Mouse (Mus musculus) embryonic fibroblast, embryonic 13.5 days (primary cell): ENCODE measurements around the gene Rai14. TPM values are rescaled to one million over a fixed set of nuclear protein-coding genes. Genes with fewer than 3 reads are reported as not detected.
A peak's percentile ranks its signal among the peaks of the same experiment; 100 is the strongest.
"Not testable (repeated sequence)": the region's sequence is repeated elsewhere in the genome, so short reads cannot be mapped to it uniquely, and the experiment has no call there.

Source experiments
- H3K27ac ChIP-seq: 2 replicates; pipeline ENCODE4 v1.5.1; 2012; ENCODE audit warnings: low read length, control low read depth, inconsistent platforms; ENCODE audit not compliant: insufficient read depth
- H3K4me1 ChIP-seq: 2 replicates; pipeline ENCODE4 v1.6.1; 2011; ENCODE audit warnings: low read length; ENCODE audit not compliant: control insufficient read depth, insufficient read depth
- H3K4me3 ChIP-seq: 2 replicates; pipeline ENCODE4 v1.5.1; 2011; ENCODE audit warnings: mild to moderate bottlenecking, control low read depth, low read length; ENCODE audit not compliant: insufficient read depth
- CTCF ChIP-seq: IDR thresholded peaks from 2 replicates; pipeline ENCODE4 v1.5.1; 2011; ENCODE audit warnings: mild to moderate bottlenecking, control low read depth, low read length, moderate library complexity, borderline replicate concordance; ENCODE audit not compliant: insufficient read depth
- POLR2A ChIP-seq: IDR thresholded peaks from 2 replicates; pipeline ENCODE4 v1.6.1; 2011; ENCODE audit warnings: low read depth, mild to moderate bottlenecking, control low read depth, low read length, moderate library complexity
- polyA plus RNA-seq: library from polyadenylated mRNA; stranded (reverse); fragments of >200 nt; gene quantifications from 2 replicates; pipeline ENCODE4 v1.2.4, GENCODE M21; 2011; ENCODE audit warnings: low read depth; ENCODE audit not compliant: missing spikeins, insufficient read length

Rai14 gene
- polyA plus RNA-seq, 1 experiment: 136 TPM

GRCm38 (mm10) chr15:10562281-10562680, 152.1 kb downstream of the Rai14 start:
- Histone ChIP-seq H3K4me1 (no peaks in the 10 kb centered on the region), H3K27ac (no peak overlapping the region), H3K4me3 (no peak overlapping the region)
- TF ChIP-seq POLR2A: no peak
- TF ChIP-seq CTCF: no peak

DNA sequence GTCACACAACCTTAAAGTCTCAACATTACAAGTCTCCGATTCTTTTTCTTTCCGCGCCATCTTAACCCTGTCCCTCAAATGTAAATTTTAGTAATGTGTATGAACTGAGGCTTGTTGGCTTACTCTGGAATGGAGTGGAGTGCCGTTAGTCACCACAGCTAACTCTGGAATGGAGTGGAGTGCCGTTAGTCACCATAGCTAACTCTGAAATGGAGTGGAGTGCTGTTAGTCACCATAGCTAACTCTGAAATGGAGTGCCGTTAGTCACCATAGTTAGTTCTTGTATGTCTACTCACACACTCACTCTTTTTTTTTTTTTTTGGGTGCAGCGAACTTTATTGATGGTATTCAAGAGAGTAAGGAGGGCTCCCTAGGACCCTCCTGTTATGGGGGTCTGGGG, 154.4 kb downstream of the Rai14 start:
- no peak overlapping the region for H3K4me3 ChIP-seq
- TF ChIP-seq POLR2A (no peak), CTCF (no peak)
- H3K4me1 ChIP-seq: no peaks in the 10 kb centered on the region
- 0 out of 2 replicates have a peak overlapping the region, but pooled peaks have one; percentile 32 for H3K27ac ChIP-seq

DNA sequence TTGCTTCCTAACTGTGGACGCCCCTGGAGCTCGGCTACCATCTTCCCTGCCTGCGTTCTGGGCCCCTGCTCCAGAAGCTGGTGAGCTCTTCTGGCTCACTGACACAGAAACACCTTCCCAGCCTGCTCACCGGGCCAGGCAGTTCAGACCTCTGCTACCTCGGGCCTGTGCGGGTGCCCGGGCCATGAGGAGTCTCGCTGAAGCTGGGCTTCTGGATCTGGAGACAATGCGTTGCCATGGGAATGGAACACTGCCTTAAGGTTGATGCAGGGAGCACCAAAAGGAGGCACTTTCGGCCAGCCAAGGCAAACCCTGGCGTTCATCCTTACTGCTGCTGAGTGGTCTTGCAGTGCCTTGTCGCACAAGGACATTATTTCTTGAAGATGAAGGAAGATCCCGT, 156.0 kb downstream of the Rai14 start, which contains the start of gene Ttc23l:
TSS of gene Ttc23l (minus strand) at position 204 of the 400 bp plus-strand sequence.
- TF ChIP-seq POLR2A (no peak), CTCF (no peak)
- Histone ChIP-seq H3K4me3 (no peak within 1 kb of the TSS), H3K4me1 (no peaks in the 10 kb centered on the region), H3K27ac (no peak within 1 kb of the TSS)

GRCm38 (mm10) chr15:10554336-10554735, 160.1 kb downstream of the Rai14 start:
- Histone ChIP-seq H3K27ac (no peak overlapping the region), H3K4me3 (no peak overlapping the region), H3K4me1 (no peaks in the 10 kb centered on the region)
- no peak for TF ChIP-seq POLR2A
- no peak for TF ChIP-seq CTCF

DNA sequence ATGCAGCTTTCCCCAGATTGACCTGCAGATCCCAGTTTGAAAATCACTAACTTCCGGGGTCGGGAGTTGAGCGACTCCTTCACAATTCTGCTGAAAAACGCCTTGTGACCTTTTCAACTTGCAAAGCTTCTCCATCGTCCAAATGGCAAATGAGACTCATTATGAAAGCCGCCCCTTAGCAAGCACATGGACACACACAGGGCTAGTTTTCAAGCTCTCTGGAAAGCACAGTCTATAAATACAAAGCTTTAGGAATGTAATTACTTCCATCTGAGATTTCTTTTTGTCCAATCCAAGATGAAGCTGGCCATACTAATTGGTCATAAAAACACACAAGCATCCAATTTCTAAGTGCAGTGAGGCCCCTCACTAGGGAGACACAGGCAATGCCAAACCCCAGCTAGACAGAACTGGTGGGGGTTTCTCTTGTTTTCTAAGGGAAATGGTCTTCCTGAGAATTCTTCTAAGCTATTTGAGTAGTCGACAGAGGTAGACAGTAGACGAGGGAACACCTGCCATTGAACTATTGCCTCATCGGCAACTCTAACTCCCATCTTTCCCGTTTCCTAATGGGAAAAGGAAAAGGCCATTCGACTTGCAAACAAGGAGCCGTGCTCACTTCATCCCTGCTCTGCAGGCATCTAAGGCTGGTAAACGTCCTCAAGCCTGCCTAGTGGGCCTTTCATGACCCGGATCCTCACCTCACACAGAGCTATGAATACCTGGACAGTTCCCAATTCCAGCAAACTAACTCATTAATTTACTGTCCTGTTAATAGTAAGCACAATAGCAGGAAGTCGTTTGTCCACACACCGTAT, 173.9 kb downstream of the Rai14 start:
- H3K4me1 ChIP-seq: no peaks in the 10 kb centered on the region
- TF ChIP-seq POLR2A (no peak), CTCF (no peak)
- no peak overlapping the region; the same call in 1 of the 2 replicates for H3K27ac ChIP-seq
- H3K4me3 ChIP-seq: no peak overlapping the region

- H3K4me3 ChIP-seq: no peak overlapping the region
- no peaks in the 10 kb centered on the region for H3K4me1 ChIP-seq
- TF ChIP-seq POLR2A (no peak), CTCF (no peak)
- no peak overlapping the region for H3K27ac ChIP-seq
Observed at GRCm38 (mm10) chr15:10535969-10536368, 178.5 kb downstream of the Rai14 start.

- no peaks in the 10 kb centered on the region for H3K4me1 ChIP-seq
- H3K4me3 ChIP-seq: no peak overlapping the region
- TF ChIP-seq POLR2A: no peak
- no peak for TF ChIP-seq CTCF
- no peak overlapping the region for H3K27ac ChIP-seq
Observed at GRCm38 (mm10) chr15:10534591-10534990, 179.8 kb downstream of the Rai14 start.

DNA sequence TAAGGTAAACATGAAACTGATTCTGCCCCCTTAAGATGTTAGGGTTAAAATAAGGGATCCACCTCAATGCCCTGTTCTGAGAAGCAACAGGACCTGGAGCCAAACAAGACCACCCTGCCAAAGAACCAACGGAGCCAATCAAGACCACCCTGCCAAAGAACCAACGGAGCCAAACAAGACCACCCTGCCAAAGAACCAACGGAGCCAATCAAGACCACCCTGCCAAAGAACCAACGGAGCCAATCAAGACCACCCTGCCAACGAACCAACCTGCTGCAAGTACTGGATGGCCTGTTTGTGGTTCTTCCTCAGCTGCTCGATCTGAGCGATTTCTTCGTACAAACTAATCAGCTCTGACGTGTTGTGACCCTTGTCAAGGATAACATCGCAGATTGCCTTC, 181.1 kb downstream of the Rai14 start:
- not testable (repeated sequence) for H3K4me1 ChIP-seq, H3K27ac ChIP-seq, H3K4me3 ChIP-seq

- Histone ChIP-seq H3K4me3 (no peak overlapping the region), H3K4me1 (no peaks in the 10 kb centered on the region), H3K27ac (no peak overlapping the region)
- no peak for TF ChIP-seq POLR2A
- TF ChIP-seq CTCF: no peak
Observed at GRCm38 (mm10) chr15:10531352-10531751, 183.1 kb downstream of the Rai14 start.

- Histone ChIP-seq H3K4me3 (no peak overlapping the region), H3K27ac (no peak overlapping the region), H3K4me1 (no peaks in the 10 kb centered on the region)
- TF ChIP-seq POLR2A: no peak
Observed at GRCm38 (mm10) chr15:10525896-10526295, 188.5 kb downstream of the Rai14 start.

Other genes with a start within 250 kb of the Rai14 start
- 20.9 and 28.4 TPM in 2 replicates for gene Dnajc21, start 244.1 kb downstream of the Rai14 start, polyA plus RNA-seq
- gene Brix1, start 228.7 kb downstream of the Rai14 start, polyA plus RNA-seq: 68.5 and 84.4 TPM in 2 replicates
- gene Rad1, start 228.6 kb downstream of the Rai14 start, polyA plus RNA-seq: 18.0 and 18.5 TPM in 2 replicates
- not detected in 2 replicates for gene Ttc23l, start 156.0 kb downstream of the Rai14 start, polyA plus RNA-seq
- gene C1qtnf3, start 237.7 kb upstream of the Rai14 start, polyA plus RNA-seq: 131 and 180 TPM in 2 replicates